Mouse (Mus musculus): ENCODE results near the gene Hmbs.
"Not testable (repeated sequence)": the region's sequence is repeated elsewhere in the genome, so short reads cannot be mapped to it uniquely, and the experiment has no call there.

The Hmbs gene

GRCm38 (mm10) chr9:44325032-44325767, 18.8 kb downstream of the Hmbs start:
- DNase-seq (ENCODE audit: low read depth in 1 of 2, low spot score in 2 of 2) = not testable (repeated sequence)

- DNase-seq (ENCODE audit: low read depth in 1 of 2, low spot score in 2 of 2) = no peak
Measured at GRCm38 (mm10) chr9:44324147-44324546, 19.9 kb downstream of the Hmbs start.

GRCm38 (mm10) chr9:44323656-44324055, 20.4 kb downstream of the Hmbs start:
- not testable (repeated sequence) for DNase-seq (ENCODE audit: low read depth in 1 of 2, low spot score in 2 of 2)

GRCm38 (mm10) chr9:44320799-44321133, 23.3 kb downstream of the Hmbs start:
- no peak for DNase-seq (ENCODE audit: low read depth in 1 of 2, low spot score in 2 of 2)

- peak in 1 of 2 experiments; percentile 48 for DNase-seq (ENCODE audit: low read depth in 1 of 2, low spot score in 2 of 2)
Measured at GRCm38 (mm10) chr9:44319887-44320798, 23.9 kb downstream of the Hmbs start, which contains the start of gene C2cd2l. C2cd2l (minus strand) TSS chr9:44320285.

- no peak for DNase-seq (ENCODE audit: low read depth in 1 of 2, low spot score in 2 of 2)
Measured at GRCm38 (mm10) chr9:44319105-44319886, 24.7 kb downstream of the Hmbs start.

- DNase-seq (ENCODE audit: low read depth in 1 of 2, low spot score in 2 of 2) = no peak
Measured at GRCm38 (mm10) chr9:44318826-44319095, 25.3 kb downstream of the Hmbs start.

- no peak for DNase-seq (ENCODE audit: low read depth in 1 of 2, low spot score in 2 of 2)
Measured at GRCm38 (mm10) chr9:44318076-44318825, 25.8 kb downstream of the Hmbs start.

GRCm38 (mm10) chr9:44317452-44317851, 26.6 kb downstream of the Hmbs start:
- DNase-seq (ENCODE audit: low read depth in 1 of 2, low spot score in 2 of 2) = no peak

- no peak for DNase-seq (ENCODE audit: low read depth in 1 of 2, low spot score in 2 of 2)
Measured at GRCm38 (mm10) chr9:44314910-44315309, 29.1 kb downstream of the Hmbs start.

GRCm38 (mm10) chr9:44314257-44314547, 29.8 kb downstream of the Hmbs start:
- no peak for DNase-seq (ENCODE audit: low read depth in 1 of 2, low spot score in 2 of 2)

- DNase-seq (ENCODE audit: low read depth in 1 of 2, low spot score in 2 of 2) = no peak
Measured at GRCm38 (mm10) chr9:44313476-44314256, 30.4 kb downstream of the Hmbs start.

- no peak for DNase-seq (ENCODE audit: low read depth in 1 of 2, low spot score in 2 of 2)
Measured at GRCm38 (mm10) chr9:44311136-44312134, 32.6 kb downstream of the Hmbs start.

GRCm38 (mm10) chr9:44310750-44311135, 33.3 kb downstream of the Hmbs start:
- DNase-seq (ENCODE audit: low read depth in 1 of 2, low spot score in 2 of 2) = no peak

- no peak for DNase-seq (ENCODE audit: low read depth in 1 of 2, low spot score in 2 of 2)
Measured at GRCm38 (mm10) chr9:44309756-44310155, 34.3 kb downstream of the Hmbs start.

- no peak for DNase-seq (ENCODE audit: low read depth in 1 of 2, low spot score in 2 of 2)
Measured at GRCm38 (mm10) chr9:44307248-44307647, 36.8 kb downstream of the Hmbs start.

GRCm38 (mm10) chr9:44306532-44306931, 37.5 kb downstream of the Hmbs start:
- DNase-seq (ENCODE audit: low read depth in 1 of 2, low spot score in 2 of 2) = no peak

GRCm38 (mm10) chr9:44305466-44306079, 38.5 kb downstream of the Hmbs start, which contains the start of gene Hinfp:
Hinfp (minus strand) TSS chr9:44305671.
- DNase-seq (ENCODE audit: low read depth in 1 of 2, low spot score in 2 of 2) = peak; percentile 96

GRCm38 (mm10) chr9:44300001-44300400, 44.0 kb downstream of the Hmbs start:
- DNase-seq (ENCODE audit: low read depth in 1 of 2, low spot score in 2 of 2) = not testable (repeated sequence)

Data from monocyte, adult 2 months (primary cell).